Mouse (Mus musculus): ENCODE data around the gene Ino80. TPM values are rescaled to one million over a fixed set of nuclear protein-coding genes. Genes with fewer than 3 reads are reported as not detected.

Ino80 gene
- total and polyA plus RNA-seq, 3 experiments = 10.6 to 17.8 (median 11.4) TPM

DNA sequence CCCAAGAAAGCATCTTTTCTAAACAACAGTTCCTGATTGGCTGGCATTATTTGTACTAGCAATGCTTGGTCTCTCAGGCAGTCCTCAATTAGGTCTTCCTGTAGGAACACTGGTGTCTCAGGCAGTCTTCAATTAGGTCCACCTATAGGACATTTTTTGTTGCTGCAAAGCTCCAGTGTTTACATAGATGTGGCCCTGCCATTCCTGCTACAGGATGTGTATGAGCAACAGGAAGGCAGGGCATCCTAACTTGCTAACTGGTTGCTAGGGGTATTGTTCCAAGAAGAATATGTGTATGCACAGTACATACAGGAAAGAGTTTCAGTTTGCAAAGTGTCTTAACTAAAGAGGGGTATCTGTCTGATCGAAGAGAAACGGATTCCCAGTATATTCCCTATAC lies 18.6 kb upstream of the Ino80 start:
- dilution Hi-C loops (cut with MboI; ENCODE audit: extremely low pct_ligation_motif_present, extremely low pct_unique_long_range_greater_than_20kb, low sequenced_read_pairs) (no loop called here), in situ Hi-C loops (cut with MboI; ENCODE audit: low pct_ligation_motif_present, low pct_unique_long_range_greater_than_20kb, low sequenced_read_pairs) (no loop called here)
- H3K4me2 ChIP-seq (ENCODE audit: insufficient read depth, low read depth, poor library complexity, severe bottlenecking) = no peak overlapping the region
- H3K9ac ChIP-seq (ENCODE audit: insufficient read depth, low read depth) = no peak overlapping the region
- DNase-seq (ENCODE audit: extremely low read depth) = no peak
- no peak overlapping the region for H3K4me3 ChIP-seq (replicated peaks in 1 of 3; ENCODE audit: low read depth in 2 of 3, low read length in 2 of 3, poor library complexity in 1 of 3)
- H3K27me3 ChIP-seq (replicated peaks) = no peaks in the 10 kb centered on the region
- no peaks in the 10 kb centered on the region for H3K4me1 ChIP-seq (ENCODE audit: control insufficient read depth in 1 of 2, insufficient read depth in 2 of 2)
- H3K9me3 ChIP-seq (replicated peaks; ENCODE audit: low read length) = no peaks in the 10 kb centered on the region
- TF ChIP-seq ELF1 (IDR thresholded peaks at IDR 0.05; ENCODE audit: low read depth, low read length) (no peak), MEF2A (IDR thresholded peaks at IDR 0.05; ENCODE audit: borderline replicate concordance, low read depth, low read length) (no peak), SIN3A (IDR thresholded peaks at IDR 0.05; ENCODE audit: low read length) (no peak), MAX (IDR thresholded peaks at IDR 0.05; ENCODE audit: low read length) (no peak), JUND (conservative IDR thresholded peaks at IDR 0.05; ENCODE audit: low read depth, low read length) (no peak), CHD2 (IDR thresholded peaks at IDR 0.05; ENCODE audit: low read length) (no peak), NELFE (IDR thresholded peaks at IDR 0.05; ENCODE audit: low read depth, low read length) (no peak), RAD21 (IDR thresholded peaks at IDR 0.05; ENCODE audit: low read depth, low read length) (no peak), ZC3H11A (IDR thresholded peaks at IDR 0.05; ENCODE audit: low read depth, low read length) (no peak), MXI1 (IDR thresholded peaks at IDR 0.05; ENCODE audit: low read depth, low read length) (no peak), CHD1 (IDR thresholded peaks at IDR 0.05; ENCODE audit: low read depth, low read length) (no peak), ZKSCAN1 (IDR thresholded peaks at IDR 0.05; ENCODE audit: borderline replicate concordance, low read depth, low read length) (no peak), ZNF384 (IDR thresholded peaks at IDR 0.05; ENCODE audit: low read depth, low read length) (no peak), EP300 (IDR thresholded peaks at IDR 0.05; ENCODE audit: low read length) (no peak), MAFK (IDR thresholded peaks at IDR 0.05; ENCODE audit: insufficient replicate concordance, low read length) (no peak), POLR2AphosphoS2 (IDR thresholded peaks at IDR 0.05; ENCODE audit: low read depth, low read length) (no peak), MYC (IDR thresholded peaks at IDR 0.05; ENCODE audit: low read depth, low read length) (no peak), E2F4 (IDR thresholded peaks at IDR 0.05; ENCODE audit: insufficient replicate concordance, low read depth, low read length) (no peak), UBTF (IDR thresholded peaks at IDR 0.05; ENCODE audit: low read depth, low read length) (no peak)
- no peaks in the 10 kb centered on the region for H3K36me3 ChIP-seq (replicated peaks in 1 of 2; ENCODE audit: control insufficient read depth in 1 of 2, insufficient read depth in 1 of 2, low read length in 1 of 2)
- no peaks in the 10 kb centered on the region for H3K79me2 ChIP-seq (replicated peaks; ENCODE audit: control insufficient read depth, extremely low read depth, insufficient read depth, poor library complexity, severe bottlenecking)
- no peak overlapping the region for H3K27ac ChIP-seq (ENCODE audit: insufficient read depth, low read depth)

DNA sequence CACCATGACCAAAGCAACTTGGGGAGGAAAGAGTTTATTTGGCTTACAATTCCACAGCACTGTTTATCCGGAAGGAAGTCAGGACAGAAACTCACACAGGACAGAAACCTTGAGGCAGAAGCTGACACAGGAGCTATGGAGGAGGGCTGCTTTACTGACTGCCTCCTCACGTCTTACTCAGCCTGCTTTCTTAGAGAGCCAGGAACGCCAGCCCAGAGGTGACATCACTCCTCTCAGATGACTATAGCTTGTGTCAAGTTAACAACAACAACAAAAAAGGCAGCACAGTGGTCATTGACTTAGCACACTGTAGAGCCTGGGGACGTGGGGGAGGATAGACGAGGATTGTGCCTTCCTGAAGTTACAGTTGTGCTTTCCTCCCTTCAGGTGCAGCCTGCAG lies 14.5 kb upstream of the Ino80 start:
- Histone ChIP-seq H3K4me3 (replicated peaks in 1 of 3; ENCODE audit: low read depth in 2 of 3, low read length in 2 of 3, poor library complexity in 1 of 3) (no peak overlapping the region), H3K27me3 (replicated peaks) (no peaks in the 10 kb centered on the region), H3K27ac (ENCODE audit: insufficient read depth, low read depth) (no peak overlapping the region), H3K4me2 (ENCODE audit: insufficient read depth, low read depth, poor library complexity, severe bottlenecking) (no peak overlapping the region), H3K9ac (ENCODE audit: insufficient read depth, low read depth) (no peak overlapping the region), H3K9me3 (replicated peaks; ENCODE audit: low read length) (no peaks in the 10 kb centered on the region), H3K4me1 (ENCODE audit: control insufficient read depth in 1 of 2, insufficient read depth in 2 of 2) (no peaks in the 10 kb centered on the region), H3K36me3 (replicated peaks in 1 of 2; ENCODE audit: control insufficient read depth in 1 of 2, insufficient read depth in 1 of 2, low read length in 1 of 2) (no peaks in the 10 kb centered on the region), H3K79me2 (replicated peaks; ENCODE audit: control insufficient read depth, extremely low read depth, insufficient read depth, poor library complexity, severe bottlenecking) (no peaks in the 10 kb centered on the region)
- dilution Hi-C loops (cut with MboI; ENCODE audit: extremely low pct_ligation_motif_present, extremely low pct_unique_long_range_greater_than_20kb, low sequenced_read_pairs) (no loop called here), in situ Hi-C loops (cut with MboI; ENCODE audit: low pct_ligation_motif_present, low pct_unique_long_range_greater_than_20kb, low sequenced_read_pairs) (no loop called here)
- DNase-seq (ENCODE audit: extremely low read depth) = no peak
- no peak for TF ChIP-seq SMC3 (IDR thresholded peaks at IDR 0.05; ENCODE audit: low read depth, low read length)
- no peak for TF ChIP-seq E2F4 (IDR thresholded peaks at IDR 0.05; ENCODE audit: insufficient replicate concordance, low read depth, low read length)
- no peak for TF ChIP-seq ELF1 (IDR thresholded peaks at IDR 0.05; ENCODE audit: low read depth, low read length)
- no peak for TF ChIP-seq CHD2 (IDR thresholded peaks at IDR 0.05; ENCODE audit: low read length)
- TF ChIP-seq IRF4 (IDR thresholded peaks at IDR 0.05; ENCODE audit: low read depth, low read length) = no peak
- no peak for TF ChIP-seq POLR2A (IDR thresholded peaks at IDR 0.05; ENCODE audit: low read depth, low read length)
- TF ChIP-seq GABPA (IDR thresholded peaks at IDR 0.05; ENCODE audit: insufficient replicate concordance, low read depth, low read length) = no peak
- no peak for TF ChIP-seq TBP (conservative IDR thresholded peaks at IDR 0.05; ENCODE audit: low read depth, low read length)
